Mouse (Mus musculus) thymus, adult 2 months (tissue): Measurements from ENCODE around the gene Atg3. TPM values are rescaled to one million over a fixed set of nuclear protein-coding genes. Genes with fewer than 3 reads are reported as not detected.

Source experiments
- DNase-seq: peaks from one replicate; pipeline ENCODE4 v3.0.0; 2021
- H3K27ac ChIP-seq: fragments of 200-500 bp; 2 replicates; pipeline ENCODE4 v1.5.1; 2012; ENCODE audit warnings: low read length, control low read depth; ENCODE audit not compliant: control insufficient read depth, insufficient read depth
- H3K27me3 ChIP-seq: fragments of 200-500 bp; 2 replicates; pipeline ENCODE4 v1.6.1; 2012; ENCODE audit warnings: mild to moderate bottlenecking, low read length, moderate library complexity, mixed read lengths; ENCODE audit not compliant: control insufficient read depth, insufficient read depth
- H3K36me3 ChIP-seq: fragments of 200-500 bp; 2 replicates; pipeline ENCODE4 v1.6.1; 2012; ENCODE audit warnings: mild to moderate bottlenecking, low read length, moderate library complexity; ENCODE audit not compliant: control insufficient read depth, insufficient read depth
- H3K4me1 ChIP-seq: fragments of 200-500 bp; replicated peaks from 2 replicates; pipeline ENCODE4 v1.6.1; 2012; ENCODE audit warnings: low read length; ENCODE audit not compliant: control insufficient read depth, insufficient read depth
- H3K4me3 ChIP-seq: fragments of 200-500 bp; 2 replicates; pipeline ENCODE4 v1.5.1; 2012; ENCODE audit warnings: mild to moderate bottlenecking, low read length, control low read depth, moderate library complexity; ENCODE audit not compliant: control insufficient read depth, insufficient read depth
- CTCF ChIP-seq: fragments of 200-500 bp; IDR thresholded peaks from 2 replicates; pipeline ENCODE4 v1.5.1; 2012; ENCODE audit warnings: mild to moderate bottlenecking, control low read depth, low read length, moderate library complexity, borderline replicate concordance; ENCODE audit not compliant: control insufficient read depth, poor library complexity, insufficient read depth; ENCODE audit errors: extremely low read depth
- POLR2A ChIP-seq: fragments of 200-500 bp; IDR thresholded peaks from 2 replicates; pipeline ENCODE4 v1.6.1; 2012; ENCODE audit warnings: mild to moderate bottlenecking, low read length, control low read depth, moderate library complexity; ENCODE audit not compliant: control insufficient read depth, poor library complexity, insufficient read depth; ENCODE audit errors: extremely low read depth
- WGBS: fragments of 180-500 bp; shearing (Covaris S2); methylation state at CpG from one replicate; pipeline ENCODE4 v1.1.7; 2018; 5-methylcytosine and 5-hydroxymethylcytosine counted together
- polyA plus RNA-seq: library from polyadenylated mRNA; depleted of rRNA; stranded (reverse); fragments of >200 nt; gene quantifications from 2 replicates; pipeline ENCODE4 v1.2.3, GENCODE M21; 2012; rRNA removed

Atg3 gene
- polyA plus RNA-seq, 1 experiment = 25.8 TPM

DNA sequence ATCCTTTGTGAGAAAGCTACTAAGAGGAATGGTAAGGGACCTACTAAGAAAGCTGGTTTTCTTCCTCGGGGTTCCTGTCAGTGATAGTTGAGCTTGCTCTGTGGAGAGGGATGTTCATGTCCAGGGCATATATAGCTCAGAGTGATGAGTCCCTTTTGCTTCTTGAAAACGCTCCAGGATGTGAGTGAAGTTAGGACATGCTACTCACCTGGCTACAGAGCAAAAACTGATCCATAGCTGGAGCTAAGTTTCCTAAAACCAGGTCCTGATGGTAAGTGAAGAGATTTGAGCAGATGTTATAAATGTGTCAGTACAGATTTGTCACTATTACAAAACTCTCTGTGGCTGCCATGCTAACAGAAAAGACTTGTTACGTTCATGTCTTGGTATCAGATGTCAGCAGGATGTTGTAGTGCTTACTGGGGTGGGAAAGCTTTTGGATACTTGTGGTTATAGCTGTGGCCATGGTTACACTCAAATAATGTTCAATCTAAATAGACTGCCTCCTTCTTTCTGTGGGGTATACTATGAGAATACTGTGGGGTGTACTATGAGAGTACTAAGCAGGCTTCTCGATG is 65.9 kb downstream of the Atg3 start:
- WGBS = 40% methylated on average over 4 of the region's 4 CpGs
- DNase-seq = no peak
- H3K27me3 ChIP-seq = no peaks in the 10 kb centered on the region
- H3K27ac ChIP-seq = peak overlapping the region; percentile 71
- TF ChIP-seq POLR2A (no peak), CTCF (no peak)
- peaks cover 12% of the 10 kb centered on the region for H3K4me1 ChIP-seq
- H3K4me3 ChIP-seq = peak overlapping the region; percentile 13; the same call in 1 of the 2 replicates
- no peaks in the 10 kb centered on the region for H3K36me3 ChIP-seq

GRCm38 (mm10) chr16:45227002-45227401 is 68.4 kb downstream of the Atg3 start:
- no peaks in the 10 kb centered on the region for H3K36me3 ChIP-seq
- H3K4me1 ChIP-seq = peaks cover 12% of the 10 kb centered on the region
- H3K27ac ChIP-seq = no peak overlapping the region
- no peaks in the 10 kb centered on the region for H3K27me3 ChIP-seq
- no peak for DNase-seq
- no peak for TF ChIP-seq CTCF
- no peak for TF ChIP-seq POLR2A
- no peak overlapping the region for H3K4me3 ChIP-seq
- 93% methylated on average over 1 of the region's 1 CpGs for WGBS

DNA sequence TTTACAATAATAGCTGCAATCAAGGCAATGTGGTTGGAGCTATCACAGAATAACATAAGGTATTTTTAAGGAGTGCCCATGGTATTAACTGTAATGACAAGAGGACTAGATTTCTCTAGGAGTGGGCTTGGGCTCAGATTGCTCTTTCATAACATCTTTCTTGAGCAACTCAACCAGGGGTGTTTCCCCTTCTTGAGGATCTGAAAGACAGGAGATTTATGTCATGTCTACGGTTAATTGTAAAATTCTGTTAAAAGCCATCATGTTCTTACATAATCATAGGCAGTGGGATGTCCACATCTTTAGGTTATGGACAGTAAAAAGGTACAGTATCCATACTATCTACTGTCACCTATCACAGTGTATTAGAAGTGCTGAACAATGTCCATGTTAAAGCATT is 72.7 kb downstream of the Atg3 start:
- H3K36me3 ChIP-seq = no peaks in the 10 kb centered on the region
- H3K27ac ChIP-seq = no peak overlapping the region
- TF ChIP-seq POLR2A (no peak), CTCF (no peak)
- no peaks in the 10 kb centered on the region for H3K27me3 ChIP-seq
- no peak for DNase-seq
- no peaks in the 10 kb centered on the region for H3K4me1 ChIP-seq
- 95% methylated on average over 1 of the region's 1 CpGs for WGBS
- H3K4me3 ChIP-seq = no peak overlapping the region

GRCm38 (mm10) chr16:45233007-45233406 is 74.4 kb downstream of the Atg3 start:
- Histone ChIP-seq H3K4me3 (no peak overlapping the region), H3K27me3 (no peaks in the 10 kb centered on the region), H3K4me1 (no peaks in the 10 kb centered on the region), H3K27ac (no peak overlapping the region), H3K36me3 (no peaks in the 10 kb centered on the region)
- WGBS = 85% methylated on average over 3 of the region's 3 CpGs
- no peak for DNase-seq
- no peak for TF ChIP-seq POLR2A
- TF ChIP-seq CTCF = no peak

Other genes starting within 250 kb of the Atg3 start
- 0.38 TPM in 1 of 2 replicates, not detected in the other for gene Cd200r3, start 215.1 kb upstream of the Atg3 start, polyA plus RNA-seq
- gene Ccdc80, start 65.4 kb upstream of the Atg3 start, polyA plus RNA-seq = 5.9 and 11.6 TPM in 2 replicates
- gene Slc35a5, start 79 bp upstream of the Atg3 start, polyA plus RNA-seq = 17.6 and 22.7 TPM in 2 replicates
- gene Btla, start 65.5 kb downstream of the Atg3 start, polyA plus RNA-seq = 4.2 and 5.0 TPM in 2 replicates